Mouse (Mus musculus) hindbrain, embryonic 14.5 days (tissue): Measurements from ENCODE around the gene Plin2. TPM values are rescaled to one million over a fixed set of nuclear protein-coding genes. Genes with fewer than 3 reads are reported as not detected.
"Not testable (repeated sequence)": the region's sequence is repeated elsewhere in the genome, so short reads cannot be mapped to it uniquely, and the experiment has no call there.

Experiments
- ATAC-seq: fragments of 200-750 bp; cut with Nextera tagmentation; 2 replicates; pipeline ENCODE4 v1.8.0; 2017; ENCODE audit warnings: moderate number of reproducible peaks, mild to moderate bottlenecking, moderate TSS enrichment, moderate library complexity; ENCODE audit not compliant: low FRiP score
- DNase-seq: peaks from one replicate; pipeline ENCODE4 v3.0.0-alpha.2; 2015; ENCODE audit warnings: low spot score
- H3K27ac ChIP-seq: fragments of 300-500 bp; sonication (generic); 2 replicates; pipeline ENCODE4 v1.5.1; 2014; ENCODE audit warnings: mild to moderate bottlenecking, moderate library complexity
- H3K27me3 ChIP-seq: fragments of 300-500 bp; sonication (generic); 2 replicates; pipeline ENCODE4 v1.6.1; 2014; ENCODE audit warnings: mild to moderate bottlenecking, low read length, mixed read lengths; ENCODE audit not compliant: control insufficient read depth, insufficient read depth
- H3K36me3 ChIP-seq: fragments of 300-500 bp; sonication (generic); replicated peaks from 2 replicates; pipeline ENCODE4 v1.6.1; 2014; ENCODE audit not compliant: control insufficient read depth, insufficient read depth
- H3K4me1 ChIP-seq: fragments of 300-500 bp; sonication (generic); replicated peaks from 2 replicates; pipeline ENCODE4 v1.6.1; 2014; ENCODE audit warnings: antibody characterized with exemption, low read length, mixed read lengths; ENCODE audit not compliant: control insufficient read depth, insufficient read depth
- H3K4me2 ChIP-seq: fragments of 300-500 bp; sonication (generic); replicated peaks from 2 replicates; pipeline ENCODE4 v1.6.1; 2014; ENCODE audit warnings: mild to moderate bottlenecking, moderate library complexity
- H3K4me3 ChIP-seq: fragments of 300-500 bp; sonication (generic); replicated peaks from 2 replicates; pipeline ENCODE4 v1.5.1; 2014; ENCODE audit warnings: mild to moderate bottlenecking, low read length
- H3K9ac ChIP-seq: fragments of 300-500 bp; sonication (generic); 2 replicates; pipeline ENCODE4 v1.6.1; 2014
- H3K9me3 ChIP-seq: fragments of 300-500 bp; sonication (generic); 2 replicates; pipeline ENCODE4 v1.6.1; 2016; ENCODE audit warnings: low read length; ENCODE audit not compliant: control insufficient read depth
- WGBS: fragments of 180-500 bp; shearing (Covaris S2); extraction: QIAGEN DNeasy Blood & Tissue Kit; methylation state at CpG from one replicate; pipeline ENCODE4 v1.1.7; 2014; 5-methylcytosine and 5-hydroxymethylcytosine counted together
- polyA plus RNA-seq: library from polyadenylated mRNA; unstranded; fragments of >200 nt; fragmentation: Nextera tagmentation; extraction: Ambion mirVana; gene quantifications from 2 replicates; pipeline ENCODE4 v1.2.1, GENCODE M21; 2014

The Plin2 gene
- polyA plus RNA-seq, 1 experiment from 2014 or later, result 50.9 TPM

GRCm38 (mm10) chr4:86674150-86674549 lies 4.3 kb upstream of the Plin2 start:
- DNase-seq, H3K9me3 ChIP-seq, H3K4me1 ChIP-seq, H3K27me3 ChIP-seq, H3K4me2 ChIP-seq, ATAC-seq, H3K36me3 ChIP-seq, H3K9ac ChIP-seq, H3K4me3 ChIP-seq, H3K27ac ChIP-seq: not testable (repeated sequence)

- ATAC-seq (no peak), DNase-seq (no peak)
- H3K27ac ChIP-seq, result no peak overlapping the region
- no peak overlapping the region for H3K4me2 ChIP-seq
- H3K36me3 ChIP-seq, result no peaks in the 10 kb centered on the region; the same call in 1 of the 2 replicates
- H3K9me3 ChIP-seq, result no peaks in the 10 kb centered on the region
- H3K4me3 ChIP-seq, result no peak overlapping the region
- peaks cover 7% of the 10 kb centered on the region; the same call in 1 of the 2 replicates for H3K4me1 ChIP-seq
- H3K9ac ChIP-seq, result no peak overlapping the region
- H3K27me3 ChIP-seq, result no peaks in the 10 kb centered on the region
- 81% methylated on average over 7 of the region's 7 CpGs for WGBS
Measured at GRCm38 (mm10) chr4:86672450-86672849, 2.6 kb upstream of the Plin2 start.

GRCm38 (mm10) chr4:86671803-86672202 lies 1.9 kb upstream of the Plin2 start:
- WGBS, result 55% methylated on average over 3 of the region's 3 CpGs

DNA sequence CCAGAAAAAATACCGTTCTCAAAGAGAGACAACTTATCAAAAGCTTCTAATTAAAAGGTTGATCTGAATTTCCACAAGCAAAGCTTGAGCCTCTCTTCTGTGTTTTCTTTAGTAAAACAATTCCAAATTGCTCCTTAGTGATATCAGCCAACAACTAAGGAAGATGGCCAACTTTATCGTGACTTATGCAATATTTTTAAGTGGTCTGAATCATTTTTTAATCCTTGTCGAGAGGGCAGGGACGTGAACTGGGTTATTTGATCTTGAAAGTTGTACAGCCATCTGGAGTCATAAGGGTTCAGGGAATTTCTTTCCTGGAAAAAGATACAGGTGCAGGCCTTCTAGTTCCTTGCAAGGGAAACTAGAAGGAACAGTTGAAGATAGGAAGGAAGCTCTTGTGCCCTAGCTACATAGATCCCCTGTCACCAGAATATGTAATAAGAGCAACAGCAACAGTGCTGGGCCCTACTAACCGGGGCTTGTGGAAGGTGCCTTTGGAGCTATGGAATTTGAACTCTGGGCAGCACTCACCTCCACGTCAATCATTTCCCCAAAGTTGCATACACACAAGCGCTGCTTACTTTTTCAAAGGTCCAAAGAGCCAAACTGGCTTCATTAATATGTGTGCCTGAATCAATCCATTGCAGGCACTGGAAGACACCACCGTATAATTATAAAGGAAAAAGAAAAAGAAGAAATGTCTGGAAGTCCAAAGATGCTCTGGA lies 884 bp upstream of the Plin2 start:
- H3K27me3 ChIP-seq, result no peaks in the 10 kb centered on the region
- ATAC-seq (no peak), DNase-seq (no peak)
- H3K9ac ChIP-seq, result peak overlapping the region; percentile 79; the same call in 1 of the 2 replicates
- H3K4me3 ChIP-seq, result no peak overlapping the region
- H3K27ac ChIP-seq, result no peak overlapping the region
- peak overlapping the region; percentile 77; the same call in 1 of the 2 replicates for H3K4me2 ChIP-seq
- no peaks in the 10 kb centered on the region; the same call in 1 of the 2 replicates for H3K36me3 ChIP-seq
- WGBS, result 79% methylated on average over 8 of the region's 8 CpGs
- no peaks in the 10 kb centered on the region for H3K9me3 ChIP-seq
- peaks cover 7% of the 10 kb centered on the region; the same call in 1 of the 2 replicates for H3K4me1 ChIP-seq

More at GRCm38 (mm10) chr4:86671803-86672202, 1.9 kb upstream of the Plin2 start:
- ATAC-seq, result no peak
- DNase-seq, result no peak
- H3K27me3 ChIP-seq, result no peaks in the 10 kb centered on the region
- H3K4me1 ChIP-seq, result peaks cover 7% of the 10 kb centered on the region; the same call in 1 of the 2 replicates
- H3K27ac ChIP-seq, result no peak overlapping the region
- no peaks in the 10 kb centered on the region for H3K9me3 ChIP-seq
- H3K9ac ChIP-seq, result no peak overlapping the region
- no peak overlapping the region for H3K4me3 ChIP-seq
- H3K4me2 ChIP-seq, result no peak overlapping the region
- H3K36me3 ChIP-seq, result no peaks in the 10 kb centered on the region; the same call in 1 of the 2 replicates

- peak overlapping the region; percentile 79 for H3K9ac ChIP-seq
- not testable (repeated sequence) for H3K36me3 ChIP-seq, H3K27me3 ChIP-seq, DNase-seq, H3K9me3 ChIP-seq, H3K4me1 ChIP-seq
- peak; percentile 74 for ATAC-seq
- H3K27ac ChIP-seq, result peak overlapping the region; percentile 10; the same call in 1 of the 2 replicates
- WGBS, result 20% methylated on average over 5 of the region's 6 CpGs
- peak overlapping the region; percentile 55 for H3K4me3 ChIP-seq
- H3K4me2 ChIP-seq, result peak overlapping the region; percentile 77
Measured at GRCm38 (mm10) chr4:86669241-86669753, 563 bp downstream of the Plin2 start.

- H3K4me1 ChIP-seq, result peaks cover 7% of the 10 kb centered on the region; the same call in 1 of the 2 replicates
- H3K27me3 ChIP-seq, result no peaks in the 10 kb centered on the region
- ATAC-seq (no peak), DNase-seq (no peak)
- peaks cover 12% of the 10 kb centered on the region for H3K36me3 ChIP-seq
- peak overlapping the region; percentile 55; the same call in 1 of the 2 replicates for H3K4me3 ChIP-seq
- H3K9me3 ChIP-seq, result no peaks in the 10 kb centered on the region
- WGBS, result 94% methylated on average over 14 of the region's 14 CpGs
- H3K9ac ChIP-seq, result no peak overlapping the region
- H3K27ac ChIP-seq, result no peak overlapping the region
- peak overlapping the region; percentile 77 for H3K4me2 ChIP-seq
Measured at GRCm38 (mm10) chr4:86668290-86669000, 1.4 kb downstream of the Plin2 start.

- ATAC-seq (no peak), DNase-seq (no peak)
- no peak overlapping the region for H3K27ac ChIP-seq
- no peak overlapping the region for H3K4me2 ChIP-seq
- peaks cover 23% of the 10 kb centered on the region for H3K36me3 ChIP-seq
- 83% methylated on average over 3 of the region's 3 CpGs for WGBS
- H3K9ac ChIP-seq, result no peak overlapping the region
- no peaks in the 10 kb centered on the region for H3K9me3 ChIP-seq
- H3K4me1 ChIP-seq, result peaks cover 7% of the 10 kb centered on the region; the same call in 1 of the 2 replicates
- H3K4me3 ChIP-seq, result no peak overlapping the region
- H3K27me3 ChIP-seq, result no peaks in the 10 kb centered on the region
Measured at GRCm38 (mm10) chr4:86665596-86665995, 4.3 kb downstream of the Plin2 start.

DNA sequence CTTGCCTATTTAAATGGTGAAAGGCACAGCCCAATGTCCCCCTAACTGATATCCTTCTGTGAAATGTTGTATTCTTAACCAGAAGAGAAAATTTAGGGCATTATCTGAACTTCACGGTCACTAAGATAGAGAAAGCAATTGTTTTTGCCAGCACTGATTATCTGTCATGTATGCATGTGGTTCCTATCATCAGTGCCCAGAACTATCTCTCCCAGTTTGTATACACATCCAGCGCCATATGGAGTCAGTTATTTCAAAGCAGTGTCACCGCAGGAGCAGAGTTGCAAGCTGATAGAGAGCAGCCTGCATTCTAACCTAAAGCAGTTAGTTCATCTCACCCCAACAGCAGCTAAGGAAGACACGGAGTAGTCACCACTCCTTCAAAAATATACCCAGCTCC lies 5.9 kb downstream of the Plin2 start:
- H3K27ac ChIP-seq, result no peak overlapping the region
- H3K4me3 ChIP-seq, result no peak overlapping the region
- peaks cover 40% of the 10 kb centered on the region for H3K36me3 ChIP-seq
- H3K9ac ChIP-seq, result no peak overlapping the region
- no peak for DNase-seq
- H3K9me3 ChIP-seq, result no peaks in the 10 kb centered on the region
- ATAC-seq, result no peak
- no peak overlapping the region for H3K4me2 ChIP-seq
- no peaks in the 10 kb centered on the region for H3K27me3 ChIP-seq
- WGBS, result 87% methylated on average over 4 of the region's 4 CpGs
- H3K4me1 ChIP-seq, result peaks cover 4% of the 10 kb centered on the region; the same call in 1 of the 2 replicates

DNA sequence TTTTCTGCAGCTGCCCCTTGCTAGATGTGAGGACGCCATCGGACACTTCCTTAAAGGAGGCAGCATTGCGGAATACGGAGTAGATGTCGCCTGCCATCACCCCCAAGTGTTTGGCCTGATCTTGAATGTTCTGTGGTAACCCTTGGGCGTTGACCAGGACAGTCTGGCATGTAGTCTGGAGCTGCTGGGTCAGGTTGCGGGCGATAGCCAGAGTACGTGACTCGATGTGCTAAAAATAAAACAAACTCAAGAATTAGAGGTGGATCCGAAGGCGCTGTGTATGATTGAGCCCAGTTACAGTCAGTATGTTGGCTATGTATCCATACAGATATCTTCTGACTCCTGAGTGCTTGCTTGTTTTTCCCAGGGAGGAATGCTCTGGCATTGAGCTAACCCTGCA lies 12.7 kb downstream of the Plin2 start:
- no peaks in the 10 kb centered on the region for H3K27me3 ChIP-seq
- H3K9ac ChIP-seq, result no peak overlapping the region
- 98% methylated on average over 12 of the region's 12 CpGs for WGBS
- H3K36me3 ChIP-seq, result peaks cover 51% of the 10 kb centered on the region
- DNase-seq (no peak), ATAC-seq (no peak)
- no peaks in the 10 kb centered on the region for H3K9me3 ChIP-seq
- H3K4me1 ChIP-seq, result no peaks in the 10 kb centered on the region
- no peak overlapping the region for H3K4me2 ChIP-seq
- H3K4me3 ChIP-seq, result no peak overlapping the region
- H3K27ac ChIP-seq, result no peak overlapping the region
